Mouse (Mus musculus) ES-E14 (cell line): ENCODE measurements around the gene Cyp2f2. TPM values are rescaled to one million over a fixed set of nuclear protein-coding genes. Genes with fewer than 3 reads are reported as not detected.

Experiments used
- DNase-seq: peaks from one replicate; pipeline ENCODE4 v3.0.0-alpha.2; 2013; ENCODE audit warnings: low read depth, low spot score
- H3K27ac ChIP-seq: 2 replicates; pipeline ENCODE4 v1.5.1; 2012; ENCODE audit warnings: low read depth, mild to moderate bottlenecking, low read length, moderate library complexity, mixed read lengths; ENCODE audit not compliant: poor library complexity, insufficient read depth, severe bottlenecking
- H3K36me3 ChIP-seq: 2 replicates; pipeline ENCODE4 v1.6.1; 2012; ENCODE audit warnings: mild to moderate bottlenecking, low read length, moderate library complexity, mixed read lengths; ENCODE audit not compliant: control insufficient read depth, poor library complexity, insufficient read depth, severe bottlenecking
- H3K4me1 ChIP-seq, 2 experiments: fragments of 150-350 bp in 1 of 2; sonication (generic) in 1 of 2; 2 replicates each; pipeline ENCODE4 v1.6.1; 2012; ENCODE audit warnings: low read length in 2 of 2, mild to moderate bottlenecking in 1 of 2, mixed read lengths in 1 of 2; ENCODE audit not compliant: control insufficient read depth in 2 of 2, insufficient read depth in 2 of 2, poor library complexity in 1 of 2
- H3K4me3 ChIP-seq, 2 experiments: fragments of 150-350 bp in 1 of 2; sonication (generic) in 1 of 2; 2 replicates each; pipeline ENCODE4 v1.5.1; 2012; ENCODE audit warnings: low read length in 2 of 2, low read depth in 1 of 2, mild to moderate bottlenecking in 1 of 2, mixed read lengths in 1 of 2; ENCODE audit not compliant: insufficient read depth in 1 of 2, poor library complexity in 1 of 2, severe bottlenecking in 1 of 2
- H3K9ac ChIP-seq: 2 replicates; pipeline ENCODE4 v1.6.1; 2012; ENCODE audit warnings: low read depth, mild to moderate bottlenecking, low read length, mixed read lengths; ENCODE audit not compliant: poor library complexity, insufficient read depth, severe bottlenecking
- H3K9me3 ChIP-seq: fragments of 150-350 bp; sonication (generic); 2 replicates; pipeline ENCODE4 v1.6.1; 2012; ENCODE audit warnings: low read depth, mild to moderate bottlenecking, low read length; ENCODE audit not compliant: control insufficient read depth, insufficient read depth
- CHD2 ChIP-seq: IDR thresholded peaks from 2 replicates; pipeline ENCODE4 v1.6.1; 2014; ENCODE audit warnings: mild to moderate bottlenecking, low read depth, low read length, inconsistent platforms
- HCFC1 ChIP-seq: IDR thresholded peaks from 2 replicates; pipeline ENCODE4 v1.6.1; 2012; ENCODE audit warnings: low read length, inconsistent platforms, borderline replicate concordance; ENCODE audit not compliant: insufficient read depth
- MAFK ChIP-seq: IDR thresholded peaks from 2 replicates; pipeline ENCODE4 v1.6.1; 2014; ENCODE audit warnings: mild to moderate bottlenecking, low read depth, low read length, inconsistent platforms; ENCODE audit not compliant: insufficient read depth
- ZC3H11A ChIP-seq: IDR thresholded peaks from 2 replicates; pipeline ENCODE4 v1.6.1; 2012; ENCODE audit warnings: low read depth, mild to moderate bottlenecking, inconsistent platforms, low read length, borderline replicate concordance
- ZNF384 ChIP-seq: IDR thresholded peaks from 2 replicates; pipeline ENCODE4 v1.6.1; 2012; ENCODE audit warnings: low read depth, low read length, inconsistent platforms
- in situ Hi-C, 2 experiments: fragments of 600-800 bp; cut with MboI; formaldehyde crosslinking; loops; one replicate each; pipeline ENCODE4 v1.15.1; 2025; ENCODE audit warnings: low sequenced_read_pairs in 2 of 2, inconsistent platforms in 1 of 2; ENCODE audit not compliant: unreplicated experiment in 2 of 2
- total RNA-seq: library from RNA; depleted of rRNA; stranded (reverse); fragments of 300-350 nt; gene quantifications from 2 replicates; pipeline ENCODE4 v1.2.3, GENCODE M21; 2012; rRNA removed

Gene Cyp2f2
- total RNA-seq, result not detected in 2 replicates

DNA sequence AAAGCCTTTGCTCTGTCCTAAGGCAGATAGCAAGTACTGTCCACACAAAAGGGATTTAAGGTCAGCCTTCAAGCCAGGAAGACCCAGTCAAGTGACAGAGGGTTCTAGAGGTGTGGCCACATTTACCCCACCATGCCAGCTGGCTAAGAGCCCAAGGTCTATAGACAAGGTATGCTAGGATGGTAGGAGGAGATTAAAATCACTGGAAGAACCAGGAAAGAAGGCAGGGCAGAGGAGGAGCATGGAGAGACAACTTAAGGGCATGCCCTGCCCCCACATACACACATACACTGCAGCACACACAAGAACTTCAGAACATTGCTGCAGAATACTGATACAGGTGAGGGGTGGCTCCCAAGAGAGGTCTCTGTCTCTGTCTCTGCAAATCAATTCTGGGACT, at the start of gene Cyp2f2:
Gene Cyp2f2, plus strand, starts transcription at position 234 of the 400 bp plus-strand sequence.
- Histone ChIP-seq H3K36me3 (no peaks in the 10 kb centered on the region), H3K9me3 (no peaks in the 10 kb centered on the region), H3K9ac (no peak within 1 kb of the TSS), H3K27ac (no peak within 1 kb of the TSS), H3K4me1 (no peaks in the 10 kb centered on the region; a peak in 1 of 4 replicates), H3K4me3 (no peak within 1 kb of the TSS)
- DNase-seq, result no peak
- TF ChIP-seq ZC3H11A (no peak), ZNF384 (no peak), HCFC1 (no peak), CHD2 (no peak), MAFK (no peak)
- in situ Hi-C loops, result loop anchor here in 1 of 2 experiments (10.0 kb wide), 1 partner anchor 345 kb away; no protein-coding TSS in a partner anchor

GRCm38 (mm10) chr7:27078641-27079040, 41.1 kb upstream of the Cyp2f2 start:
- no peak overlapping the region for H3K4me3 ChIP-seq
- no peak overlapping the region for H3K9ac ChIP-seq
- H3K36me3 ChIP-seq, result no peaks in the 10 kb centered on the region
- DNase-seq, result no peak
- TF ChIP-seq ZC3H11A (no peak), HCFC1 (no peak), ZNF384 (no peak), MAFK (no peak), CHD2 (no peak)
- H3K4me1 ChIP-seq, result no peaks in the 10 kb centered on the region
- in situ Hi-C loops, result no loop called here
- no peak overlapping the region for H3K27ac ChIP-seq
- peaks cover 4% of the 10 kb centered on the region; the same call in 1 of the 2 replicates for H3K9me3 ChIP-seq

- Histone ChIP-seq H3K4me3 (no peak overlapping the region), H3K27ac (no peak overlapping the region), H3K9me3 (peaks cover 4% of the 10 kb centered on the region; the same call in 1 of the 2 replicates), H3K36me3 (no peaks in the 10 kb centered on the region), H3K4me1 (no peaks in the 10 kb centered on the region), H3K9ac (no peak overlapping the region)
- DNase-seq, result no peak
- no peak for TF ChIP-seq ZNF384
- TF ChIP-seq CHD2, result no peak
- TF ChIP-seq MAFK, result no peak
- no peak for TF ChIP-seq ZC3H11A
- no peak for TF ChIP-seq HCFC1
- in situ Hi-C loops, result no loop called here
These were observed 38.1 kb upstream of the Cyp2f2 start for GRCm38 (mm10) chr7:27081625-27082024.

GRCm38 (mm10) chr7:27091039-27091438, 28.7 kb upstream of the Cyp2f2 start:
- TF ChIP-seq ZNF384, result no peak
- in situ Hi-C loops, result no loop called here
- Histone ChIP-seq H3K4me3 (no peak overlapping the region), H3K9me3 (no peaks in the 10 kb centered on the region), H3K27ac (no peak overlapping the region), H3K36me3 (no peaks in the 10 kb centered on the region), H3K4me1 (no peaks in the 10 kb centered on the region), H3K9ac (no peak overlapping the region)
- no peak for DNase-seq

- Histone ChIP-seq H3K9me3 (no peaks in the 10 kb centered on the region), H3K4me1 (no peaks in the 10 kb centered on the region), H3K9ac (no peak overlapping the region), H3K27ac (no peak overlapping the region), H3K36me3 (no peaks in the 10 kb centered on the region), H3K4me3 (no peak overlapping the region)
- in situ Hi-C loops, result no loop called here
- DNase-seq, result no peak
- TF ChIP-seq ZC3H11A (no peak), MAFK (no peak), HCFC1 (no peak), CHD2 (no peak), ZNF384 (no peak)
These were observed 27.5 kb upstream of the Cyp2f2 start for GRCm38 (mm10) chr7:27092038-27092703.
